Mouse (Mus musculus) bone marrow, adult 2 months (tissue): ENCODE data around the gene Ift27.

Experiments used
- CTCF ChIP-seq: fragments of 200-500 bp; IDR thresholded peaks from 2 replicates; pipeline ENCODE4 v1.5.1; 2011; ENCODE audit warnings: low read length, control low read depth; ENCODE audit not compliant: control insufficient read depth, insufficient read depth
- POLR2A ChIP-seq: fragments of 200-500 bp; IDR thresholded peaks from 2 replicates; pipeline ENCODE4 v1.6.1; 2011; ENCODE audit warnings: low read depth, mild to moderate bottlenecking, control low read depth, low read length, borderline replicate concordance; ENCODE audit not compliant: control insufficient read depth

- TF ChIP-seq POLR2A (no peak), CTCF (no peak)
Measured at GRCm38 (mm10) chr15:78206312-78206711, 32.4 kb upstream of the Ift27 start, which contains the start of gene Pvalb.
